Mouse (Mus musculus) testis, adult 2 months (tissue): ENCODE measurements at regions not wholly inside any gene's neighbourhood (a gene's known extent, or its start where the extent isn't known, plus 50 kb on each side); places are given as distances from the start of the nearest gene placed in this dataset.

Experiments
- H3K27ac ChIP-seq: fragments of 200-500 bp; 2 replicates; pipeline ENCODE4 v1.5.1; 2012; ENCODE audit warnings: low read depth, low read length; ENCODE audit not compliant: control insufficient read depth, insufficient read depth
- H3K27me3 ChIP-seq: fragments of 200-500 bp; 2 replicates; pipeline ENCODE4 v1.6.1; 2012; ENCODE audit warnings: mild to moderate bottlenecking, low read length, moderate library complexity; ENCODE audit not compliant: control insufficient read depth, insufficient read depth
- H3K36me3 ChIP-seq: fragments of 200-500 bp; 2 replicates; pipeline ENCODE4 v1.6.1; 2012; ENCODE audit warnings: mild to moderate bottlenecking, low read length; ENCODE audit not compliant: control insufficient read depth, insufficient read depth
- H3K4me1 ChIP-seq: fragments of 200-500 bp; 2 replicates; pipeline ENCODE4 v1.6.1; 2012; ENCODE audit warnings: low read length; ENCODE audit not compliant: control insufficient read depth, insufficient read depth
- H3K4me3 ChIP-seq: fragments of 200-500 bp; 2 replicates; pipeline ENCODE4 v1.5.1; 2012; ENCODE audit warnings: low read depth, mild to moderate bottlenecking, low read length, moderate library complexity, mixed read lengths; ENCODE audit not compliant: control insufficient read depth
- CTCF ChIP-seq: fragments of 200-500 bp; IDR thresholded peaks from 2 replicates; pipeline ENCODE4 v1.5.1; 2012; ENCODE audit warnings: low read depth, mild to moderate bottlenecking, inconsistent platforms, low read length, moderate library complexity; ENCODE audit not compliant: control insufficient read depth, insufficient read depth, insufficient replicate concordance
- POLR2A ChIP-seq: fragments of 200-500 bp; IDR thresholded peaks from 2 replicates; pipeline ENCODE4 v1.6.1; 2012; ENCODE audit warnings: low read depth, mild to moderate bottlenecking, inconsistent platforms, low read length, moderate library complexity; ENCODE audit not compliant: control insufficient read depth

- TF ChIP-seq CTCF (no peak), POLR2A (no peak)
- no peak overlapping the region for H3K27ac ChIP-seq
- H3K36me3 ChIP-seq = no peaks in the 10 kb centered on the region
- no peaks in the 10 kb centered on the region for H3K27me3 ChIP-seq
- H3K4me1 ChIP-seq = no peaks in the 10 kb centered on the region
- no peak overlapping the region for H3K4me3 ChIP-seq
Observed at GRCm38 (mm10) chr10:111789264-111789663, 183.2 kb upstream of the Krr1 start.

- Histone ChIP-seq H3K27ac (no peak overlapping the region), H3K27me3 (no peaks in the 10 kb centered on the region), H3K36me3 (no peaks in the 10 kb centered on the region), H3K4me1 (no peaks in the 10 kb centered on the region), H3K4me3 (no peak overlapping the region)
- TF ChIP-seq CTCF (no peak), POLR2A (no peak)
Observed at GRCm38 (mm10) chr10:111790911-111791310, 181.6 kb upstream of the Krr1 start.

GRCm38 (mm10) chr10:111795056-111795455, 177.4 kb upstream of the Krr1 start:
- no peak for TF ChIP-seq CTCF
- no peak for TF ChIP-seq POLR2A

GRCm38 (mm10) chr10:111795756-111796155, 176.7 kb upstream of the Krr1 start:
- H3K27me3 ChIP-seq = no peaks in the 10 kb centered on the region
- H3K4me3 ChIP-seq = no peak overlapping the region
- no peaks in the 10 kb centered on the region for H3K4me1 ChIP-seq
- no peak for TF ChIP-seq POLR2A
- TF ChIP-seq CTCF = no peak
- no peaks in the 10 kb centered on the region for H3K36me3 ChIP-seq
- H3K27ac ChIP-seq = no peak overlapping the region

More at GRCm38 (mm10) chr10:111795056-111795455, 177.4 kb upstream of the Krr1 start:
- H3K4me3 ChIP-seq = no peak overlapping the region
- H3K27ac ChIP-seq = no peak overlapping the region
- no peaks in the 10 kb centered on the region for H3K36me3 ChIP-seq
- no peaks in the 10 kb centered on the region for H3K27me3 ChIP-seq
- no peaks in the 10 kb centered on the region for H3K4me1 ChIP-seq

- Histone ChIP-seq H3K27ac (no peak overlapping the region), H3K4me3 (no peak overlapping the region)
Observed at GRCm38 (mm10) chr10:111798851-111799281, 173.6 kb upstream of the Krr1 start.

GRCm38 (mm10) chr10:111799850-111800589, 172.4 kb upstream of the Krr1 start:
- no peak overlapping the region for H3K27ac ChIP-seq
- no peaks in the 10 kb centered on the region for H3K36me3 ChIP-seq
- no peak overlapping the region for H3K4me3 ChIP-seq
- no peaks in the 10 kb centered on the region for H3K4me1 ChIP-seq
- H3K27me3 ChIP-seq = no peaks in the 10 kb centered on the region
- TF ChIP-seq POLR2A (no peak), CTCF (no peak)

More at GRCm38 (mm10) chr10:111798851-111799281, 173.6 kb upstream of the Krr1 start:
- TF ChIP-seq POLR2A (no peak), CTCF (no peak)
- Histone ChIP-seq H3K27me3 (no peaks in the 10 kb centered on the region), H3K36me3 (no peaks in the 10 kb centered on the region), H3K4me1 (no peaks in the 10 kb centered on the region)

GRCm38 (mm10) chr10:111800590-111800935, 171.9 kb upstream of the Krr1 start:
- TF ChIP-seq CTCF (no peak), POLR2A (no peak)
- Histone ChIP-seq H3K36me3 (no peaks in the 10 kb centered on the region), H3K4me1 (no peaks in the 10 kb centered on the region), H3K4me3 (no peak overlapping the region), H3K27me3 (no peaks in the 10 kb centered on the region), H3K27ac (no peak overlapping the region)
